Mouse (Mus musculus) ovary, adult 18-20 months (tissue): Measurements from ENCODE around the gene Vmn1r116.
"Not testable (repeated sequence)": the region's sequence is repeated elsewhere in the genome, so short reads cannot be mapped to it uniquely, and the experiment has no call there.

ENCODE experiments used
- DNase-seq: peaks from one replicate; pipeline ENCODE4 v3.0.0; 2022; ENCODE audit warnings: low spot score, mixed read lengths

Vmn1r116 gene

DNA sequence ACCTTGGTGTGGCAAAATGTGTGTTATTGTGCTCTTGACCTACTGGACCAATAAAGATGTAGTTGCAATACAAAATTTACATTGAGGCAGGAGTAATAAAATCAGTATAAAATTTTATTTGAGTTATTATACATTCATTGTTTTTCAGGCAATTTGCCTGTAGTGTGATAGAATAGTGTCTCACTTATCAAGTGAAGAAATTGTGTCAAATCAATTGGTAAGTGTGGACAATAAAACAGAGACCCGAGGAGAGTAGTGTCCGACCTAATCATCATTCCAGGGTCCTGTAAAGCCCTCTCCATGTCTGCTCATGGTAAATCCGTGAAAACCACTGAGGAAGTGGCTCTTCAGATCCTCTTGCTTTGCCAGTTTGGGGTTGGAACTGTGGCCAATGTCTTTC, at the start of gene Vmn1r116:
Gene Vmn1r116, plus strand, starts transcription at position 301 of the 400 bp plus-strand sequence.
- not testable (repeated sequence) for DNase-seq

DNA sequence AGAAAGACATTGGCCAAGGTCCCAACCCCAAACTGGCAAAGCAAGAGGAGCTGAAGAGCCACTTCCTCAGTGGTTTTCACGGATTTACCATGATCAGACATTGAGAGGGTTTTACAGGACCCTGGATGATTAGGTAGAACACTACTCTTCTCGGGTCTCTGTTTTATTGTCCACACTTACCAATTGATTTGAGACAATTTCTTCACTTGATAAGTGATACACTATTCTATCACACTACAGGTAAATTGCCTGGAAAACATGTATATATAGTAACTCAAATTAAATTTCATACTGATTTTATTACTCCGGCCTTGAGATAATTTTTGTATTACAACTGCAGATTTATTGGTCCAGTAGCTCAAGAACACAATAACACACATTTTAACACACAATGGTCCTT, 27.2 kb upstream of the Vmn1r116 start, which contains the start of gene Vmn1r115:
Gene Vmn1r115, minus strand, starts transcription at position 101 of the 400 bp plus-strand sequence.
- not testable (repeated sequence) for DNase-seq

DNA sequence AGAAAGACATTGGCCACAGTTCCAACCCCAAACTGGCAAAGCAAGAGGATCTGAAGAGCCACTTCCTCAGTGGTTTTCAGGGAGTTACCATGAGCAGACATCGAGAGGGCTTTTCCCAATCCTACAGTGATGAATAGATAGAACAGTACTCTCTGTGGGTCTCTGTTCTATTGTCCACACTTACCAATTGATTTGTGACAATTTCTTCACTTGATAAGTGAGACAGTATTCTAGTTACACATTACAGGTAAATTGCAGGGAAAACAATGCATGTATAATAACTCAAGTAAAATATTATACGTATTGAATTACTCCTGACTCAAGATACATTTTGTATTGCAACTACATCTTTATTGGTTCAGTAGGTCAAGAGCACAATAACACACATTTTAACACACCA, 12.0 kb downstream of the Vmn1r116 start, which contains the start of gene Vmn1r117:
Gene Vmn1r117, minus strand, starts transcription at position 101 of the 400 bp plus-strand sequence.
- DNase-seq, result not testable (repeated sequence)

DNA sequence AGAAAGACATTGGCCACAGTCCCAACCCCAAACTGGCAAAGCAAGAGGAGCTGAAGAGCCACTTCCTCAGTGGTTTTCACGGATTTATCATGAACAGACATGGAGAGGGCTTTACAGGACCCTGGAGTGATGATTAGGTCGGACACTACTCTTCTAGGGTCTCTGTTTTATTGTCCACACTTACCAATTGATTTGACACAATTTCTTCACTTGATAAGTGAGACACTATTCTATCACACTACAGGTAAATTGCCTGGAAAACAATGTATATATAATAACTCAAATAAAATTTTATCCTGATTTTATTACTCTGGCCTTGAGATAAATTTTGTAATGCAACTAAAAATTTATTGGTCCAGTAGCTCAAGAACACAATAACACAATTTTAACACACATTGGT, 40.2 kb downstream of the Vmn1r116 start, which contains the start of gene Vmn1r118:
Gene Vmn1r118, minus strand, starts transcription at position 101 of the 400 bp plus-strand sequence.
- DNase-seq, result not testable (repeated sequence)
